Mouse (Mus musculus) CH12.LX (cell line): ENCODE results near the gene Robo3. TPM values are rescaled to one million over a fixed set of nuclear protein-coding genes. Genes with fewer than 3 reads are reported as not detected.
A peak's percentile ranks its signal among the peaks of the same experiment; 100 is the strongest.

Experiments
- DNase-seq: peaks from one replicate; pipeline ENCODE4 v3.0.0-alpha.2; 2013; ENCODE audit errors: extremely low read depth
- H3K27ac ChIP-seq: 2 replicates; pipeline ENCODE4 v1.5.1; 2012; ENCODE audit warnings: low read depth, mild to moderate bottlenecking, control low read depth, moderate library complexity; ENCODE audit not compliant: insufficient read depth
- H3K27me3 ChIP-seq: replicated peaks from 2 replicates; pipeline ENCODE3; 2012; ENCODE audit warnings: inconsistent platforms
- H3K36me3 ChIP-seq, 2 experiments: replicated peaks in 1 of 2; 2 replicates each; pipeline versions ENCODE3 to v1.6.1; 2012; ENCODE audit warnings: inconsistent platforms in 1 of 2, low read length in 1 of 2, mild to moderate bottlenecking in 1 of 2, mixed read lengths in 1 of 2, moderate library complexity in 1 of 2; ENCODE audit not compliant: control insufficient read depth in 1 of 2, insufficient read depth in 1 of 2
- H3K4me1 ChIP-seq, 2 experiments: 2 replicates each; pipeline ENCODE4 v1.6.1; 2012; ENCODE audit warnings: inconsistent platforms in 1 of 2, moderate library complexity in 1 of 2; ENCODE audit not compliant: insufficient read depth in 2 of 2, control insufficient read depth in 1 of 2
- H3K4me2 ChIP-seq: 2 replicates; pipeline ENCODE4 v1.6.1; 2012; ENCODE audit warnings: low read depth, mild to moderate bottlenecking, control low read depth; ENCODE audit not compliant: poor library complexity, insufficient read depth, severe bottlenecking
- H3K4me3 ChIP-seq, 3 experiments: fragments of 150-350 bp in 1 of 3; sonication (generic) in 1 of 3; replicated peaks in 1 of 3; 2 replicates each; pipeline versions ENCODE3 to v1.5.1; 2011 to 2012; ENCODE audit warnings: low read depth in 2 of 3, low read length in 2 of 3, mild to moderate bottlenecking in 2 of 3, moderate library complexity in 2 of 3, control low read depth in 1 of 3, improper control_type of control experiment in 1 of 3, inconsistent platforms in 1 of 3, mixed read lengths in 1 of 3; ENCODE audit not compliant: poor library complexity in 1 of 3
- H3K79me2 ChIP-seq: replicated peaks from 2 replicates; pipeline ENCODE4 v1.6.1; 2012; ENCODE audit warnings: mild to moderate bottlenecking, moderate library complexity; ENCODE audit not compliant: control insufficient read depth, poor library complexity, insufficient read depth, severe bottlenecking; ENCODE audit errors: extremely low read depth
- H3K9ac ChIP-seq: 2 replicates; pipeline ENCODE4 v1.6.1; 2012; ENCODE audit warnings: low read depth, mild to moderate bottlenecking, control low read depth, moderate library complexity; ENCODE audit not compliant: insufficient read depth
- H3K9me3 ChIP-seq: replicated peaks from 2 replicates; pipeline ENCODE3; 2012; ENCODE audit warnings: low read length, inconsistent platforms, mixed read lengths
- BHLHE40 ChIP-seq: IDR thresholded peaks from 2 replicates; pipeline ENCODE4 v1.6.1; 2011; ENCODE audit warnings: mild to moderate bottlenecking, low read depth, low read length, improper control_type of control experiment
- CHD2 ChIP-seq: IDR thresholded peaks from 2 replicates; pipeline ENCODE4 v1.6.1; 2011; ENCODE audit warnings: low read length, improper control_type of control experiment
- ELF1 ChIP-seq: IDR thresholded peaks from 2 replicates; pipeline ENCODE4 v1.6.1; 2014; ENCODE audit warnings: low read depth, mild to moderate bottlenecking, inconsistent platforms, low read length, improper control_type of control experiment
- EP300 ChIP-seq: IDR thresholded peaks from 2 replicates; pipeline ENCODE4 v1.6.1; 2011; ENCODE audit warnings: low read length, improper control_type of control experiment
- IRF4 ChIP-seq: IDR thresholded peaks from 2 replicates; pipeline ENCODE4 v1.6.1; 2014; ENCODE audit warnings: low read depth, mild to moderate bottlenecking, inconsistent platforms, low read length, improper control_type of control experiment
- JUN ChIP-seq: IDR thresholded peaks from 2 replicates; pipeline ENCODE4 v1.6.1; 2011; ENCODE audit warnings: low read depth, mild to moderate bottlenecking, low read length, improper control_type of control experiment, moderate library complexity; ENCODE audit not compliant: insufficient read depth
- JUND ChIP-seq: conservative IDR thresholded peaks from 2 replicates; pipeline ENCODE4 v1.6.1; 2011; ENCODE audit warnings: low read depth, low read length, improper control_type of control experiment
- KAT2A ChIP-seq: IDR thresholded peaks from 2 replicates; pipeline ENCODE4 v1.6.1; 2012; ENCODE audit warnings: low read length, improper control_type of control experiment, inconsistent platforms; ENCODE audit not compliant: insufficient replicate concordance
- MAX ChIP-seq: IDR thresholded peaks from 2 replicates; pipeline ENCODE4 v1.6.1; 2011; ENCODE audit warnings: low read length, improper control_type of control experiment
- MEF2A ChIP-seq: IDR thresholded peaks from 2 replicates; pipeline ENCODE4 v1.6.1; 2014; ENCODE audit warnings: low read depth, mild to moderate bottlenecking, inconsistent platforms, low read length, improper control_type of control experiment, borderline replicate concordance
- MXI1 ChIP-seq: IDR thresholded peaks from 2 replicates; pipeline ENCODE4 v1.6.1; 2011; ENCODE audit warnings: mild to moderate bottlenecking, low read depth, low read length, improper control_type of control experiment
- NELFE ChIP-seq: IDR thresholded peaks from 2 replicates; pipeline ENCODE4 v1.6.1; 2011; ENCODE audit warnings: low read depth, low read length, improper control_type of control experiment
- PAX5 ChIP-seq: IDR thresholded peaks from 2 replicates; pipeline ENCODE4 v1.6.1; 2012; ENCODE audit warnings: low read length, inconsistent platforms, mixed read lengths
- POLR2A ChIP-seq: IDR thresholded peaks from 2 replicates; pipeline ENCODE4 v1.6.1; 2011; ENCODE audit warnings: low read depth, mild to moderate bottlenecking, improper control_type of control experiment, low read length
- POLR2AphosphoS2 ChIP-seq: IDR thresholded peaks from 2 replicates; pipeline ENCODE4 v1.6.1; 2011; ENCODE audit warnings: low read depth, low read length, improper control_type of control experiment
- SMC3 ChIP-seq: IDR thresholded peaks from 2 replicates; pipeline ENCODE4 v1.6.1; 2011; ENCODE audit warnings: low read depth, low read length, improper control_type of control experiment
- TBP ChIP-seq: conservative IDR thresholded peaks from 2 replicates; pipeline ENCODE4 v1.6.1; 2011; ENCODE audit warnings: low read depth, low read length, improper control_type of control experiment
- ZC3H11A ChIP-seq: IDR thresholded peaks from 2 replicates; pipeline ENCODE4 v1.6.1; 2012; ENCODE audit warnings: low read depth, mild to moderate bottlenecking, inconsistent platforms, low read length, improper control_type of control experiment
- ZKSCAN1 ChIP-seq: IDR thresholded peaks from 2 replicates; pipeline ENCODE4 v1.6.1; 2012; ENCODE audit warnings: low read depth, inconsistent platforms, low read length, improper control_type of control experiment, borderline replicate concordance
- ZMIZ1 ChIP-seq: IDR thresholded peaks from 2 replicates; pipeline ENCODE4 v1.6.1; 2012; ENCODE audit warnings: low read depth, mild to moderate bottlenecking, inconsistent platforms, low read length, improper control_type of control experiment
- dilution Hi-C: fragments of 300-500 bp; cut with MboI; formaldehyde crosslinking; loops from 2 replicates; pipeline ENCODE4 v1.14.3; 2020; ENCODE audit warnings: low sequenced_read_pairs; ENCODE audit not compliant: extremely low pct_unique_long_range_greater_than_20kb, extremely low pct_ligation_motif_present
- in situ Hi-C: fragments of 300-500 bp; cut with MboI; formaldehyde crosslinking; loops from 3 replicates; pipeline ENCODE4 v1.14.3; 2019; ENCODE audit warnings: low sequenced_read_pairs, low pct_ligation_motif_present, low pct_unique_long_range_greater_than_20kb, mixed read lengths
- polyA plus RNA-seq: library from polyadenylated mRNA; unstranded; fragments of >175 nt; gene quantifications from 2 replicates; pipeline ENCODE4 v1.2.1, GENCODE M21; 2012; ENCODE audit warnings: low read depth; ENCODE audit not compliant: insufficient read length
- total RNA-seq, 2 experiments: library from RNA; depleted of rRNA; stranded (reverse); fragments of 300-350 nt in 1 of 2; fragments of >200 nt in 1 of 2; gene quantifications; 2 replicates each; pipeline ENCODE4 v1.2.3; 2012 to 2014

Gene Robo3
- total and polyA plus RNA-seq, 3 experiments = 0.41 to 0.76 (median 0.59) TPM

GRCm38 (mm10) chr9:37461571-37461970, 28.5 kb upstream of the Robo3 start:
- H3K4me1 ChIP-seq = peaks cover 0 to 13% of the 10 kb centered on the region in 2 experiments; a peak in 3 of 4 replicates
- H3K4me3 ChIP-seq = no peak overlapping the region
- TF ChIP-seq MXI1 = no peak
- no peak for TF ChIP-seq EP300
- TF ChIP-seq ELF1 = no peak
- TF ChIP-seq MAX = no peak
- no peak for TF ChIP-seq BHLHE40
- TF ChIP-seq ZMIZ1 = no peak
- TF ChIP-seq ZC3H11A = no peak
- no peak for TF ChIP-seq KAT2A
- no peak for TF ChIP-seq POLR2A
- TF ChIP-seq NELFE = no peak
- no peak for TF ChIP-seq TBP
- TF ChIP-seq JUN = no peak
- TF ChIP-seq ZKSCAN1 = no peak
- TF ChIP-seq POLR2AphosphoS2 = no peak
- TF ChIP-seq PAX5 = no peak
- TF ChIP-seq SMC3 = no peak
- TF ChIP-seq JUND = no peak
- TF ChIP-seq IRF4 = no peak
- peaks cover 36% of the 10 kb centered on the region for H3K27me3 ChIP-seq
- peaks cover 3% of the 10 kb centered on the region for H3K9me3 ChIP-seq
- H3K9ac ChIP-seq = no peak overlapping the region
- no peak overlapping the region for H3K27ac ChIP-seq
- no peaks in the 10 kb centered on the region for H3K79me2 ChIP-seq
- in situ Hi-C loops = no loop called here
- no peak for DNase-seq
- dilution Hi-C loops = no loop called here
- H3K36me3 ChIP-seq = no peaks in the 10 kb centered on the region
- no peak overlapping the region for H3K4me2 ChIP-seq

DNA sequence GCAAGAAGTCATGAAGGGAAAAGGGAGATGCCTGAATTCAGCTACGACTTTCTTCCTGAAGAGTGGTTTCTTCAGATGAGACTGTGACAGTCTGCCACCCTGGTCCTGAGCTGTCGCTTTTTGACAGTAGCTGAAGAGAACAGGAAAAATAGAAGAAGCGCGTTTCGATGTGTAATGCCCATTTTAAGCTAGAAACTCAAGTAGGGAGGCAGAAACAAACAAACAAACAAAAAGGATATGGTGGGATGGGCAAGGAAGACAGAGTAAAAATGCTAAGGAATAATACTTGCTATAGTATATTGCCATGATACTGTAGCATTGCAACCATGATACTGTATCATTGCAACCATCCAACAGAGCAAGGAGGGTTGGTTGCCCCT, 27.9 kb upstream of the Robo3 start:
- peaks cover 36% of the 10 kb centered on the region for H3K27me3 ChIP-seq
- in situ Hi-C loops = no loop called here

More for the DNA sequence above, 27.9 kb upstream of the Robo3 start:
- Histone ChIP-seq H3K9me3 (peaks cover 3% of the 10 kb centered on the region), H3K36me3 (no peaks in the 10 kb centered on the region), H3K27ac (no peak overlapping the region), H3K4me1 (peaks cover 0 to 13% of the 10 kb centered on the region in 2 experiments; a peak in 3 of 4 replicates), H3K4me2 (peak overlapping the region; percentile 89), H3K4me3 (peak overlapping the region in 1 of 3 experiments; percentile 36), H3K79me2 (no peaks in the 10 kb centered on the region), H3K9ac (no peak overlapping the region)
- no peak for TF ChIP-seq CHD2
- TF ChIP-seq MAX = no peak
- no peak for TF ChIP-seq PAX5
- no peak for TF ChIP-seq ELF1
- no peak for TF ChIP-seq JUND
- no peak for TF ChIP-seq MEF2A
- no peak for TF ChIP-seq JUN
- no peak for TF ChIP-seq BHLHE40
- no peak for TF ChIP-seq KAT2A
- dilution Hi-C loops = no loop called here
- no peak for DNase-seq
